Comparison of ENCODE assay signal across 18 mouse cellular contexts in genomic region chr12:85809726-85810125, GRCm38 (mm10). TPM values are rescaled to one million over a fixed set of nuclear protein-coding genes. Genes with fewer than 3 reads are reported as not detected.
A peak's percentile ranks its signal among the peaks of the same experiment; 100 is the strongest.
DNase-seq lines count a peak whose midpoint lies in the region; ATAC-seq and TF ChIP-seq lines count a peak whose summit lies in the region.
"Had no signal": no experiment of that assay in that cellular context is flagged by ENCODE, and none has a peak within 500 bp of the region (broad histone marks: within the 10 kb centered on the region; RNA-seq: fewer than 3 reads in every experiment).

No protein-coding gene starts in this region.

- WGBS in heart, embryonic 12.5 days, result 22% methylated on average over 6 of the region's 6 CpGs
- WGBS in lung, embryonic 14.5 days, result 18% methylated on average over 6 of the region's 6 CpGs
- 46% methylated on average over 6 of the region's 6 CpGs for WGBS in liver, embryonic 13.5 days (ENCODE audit: insufficient replicate concordance)
- 19% methylated on average over 6 of the region's 6 CpGs for WGBS in stomach, embryonic 15.5 days
- 80% methylated on average over 6 of the region's 6 CpGs for WGBS in forebrain, embryonic 12.5 days

- TF ChIP-seq CTCF in lung, embryonic 14.5 days (IDR thresholded peaks at IDR 0.05; ENCODE audit: low read depth), result no peak

- ATAC-seq in heart, embryonic 12.5 days (ENCODE audit: insufficient number of reproducible peaks, low FRiP score), result peak; percentile 77
- peak; percentile 31; the same call in 1 of the 2 replicates for ATAC-seq in lung, embryonic 14.5 days (ENCODE audit: insufficient read depth)
- 0 out of 2 replicates have a peak, but pooled peaks have one; percentile 46 for ATAC-seq in liver, embryonic 13.5 days (ENCODE audit: low read depth)
- peak; percentile 56; the same call in 1 of the 2 replicates for ATAC-seq in stomach, embryonic 15.5 days (ENCODE audit: insufficient read depth, low FRiP score, low read depth)
- ATAC-seq in forebrain, embryonic 12.5 days (ENCODE audit: low FRiP score), result no peak
- ATAC-seq: forebrain, embryonic 16.5 days; hindbrain, embryonic 16.5 days had no signal

- peaks cover 32% of the 10 kb centered on the region for H3K4me1 ChIP-seq in heart, embryonic 12.5 days (replicated peaks)
- no peaks in the 10 kb centered on the region; the same call in 1 of the 2 replicates for H3K4me1 ChIP-seq in lung, embryonic 14.5 days (ENCODE audit: insufficient read depth)
- peaks cover 14% of the 10 kb centered on the region for H3K4me1 ChIP-seq in liver, embryonic 13.5 days (replicated peaks)
- no peaks in the 10 kb centered on the region for H3K4me1 ChIP-seq in stomach, embryonic 15.5 days
- no peaks in the 10 kb centered on the region for H3K4me1 ChIP-seq in forebrain, embryonic 12.5 days
- H3K4me1 ChIP-seq: limb, embryonic 13.5 days had no signal

- no peaks in the 10 kb centered on the region for H3K27me3 ChIP-seq in heart, embryonic 12.5 days (replicated peaks)
- H3K27me3 ChIP-seq in lung, embryonic 14.5 days (ENCODE audit: insufficient read depth, low read length), result no peaks in the 10 kb centered on the region
- H3K27me3 ChIP-seq in liver, embryonic 13.5 days, result no peaks in the 10 kb centered on the region
- no peaks in the 10 kb centered on the region for H3K27me3 ChIP-seq in stomach, embryonic 15.5 days (replicated peaks)
- H3K27me3 ChIP-seq in forebrain, embryonic 12.5 days, result no peaks in the 10 kb centered on the region
- H3K27me3 ChIP-seq: limb, embryonic 13.5 days had no signal

- no peak overlapping the region for H3K9ac ChIP-seq in heart, embryonic 12.5 days
- H3K9ac ChIP-seq in lung, embryonic 14.5 days, result no peak overlapping the region
- no peak overlapping the region for H3K9ac ChIP-seq in liver, embryonic 13.5 days
- no peak overlapping the region for H3K9ac ChIP-seq in stomach, embryonic 15.5 days
- no peak overlapping the region for H3K9ac ChIP-seq in forebrain, embryonic 12.5 days
- H3K9ac ChIP-seq: limb, embryonic 13.5 days had no signal

- H3K36me3 ChIP-seq in heart, embryonic 12.5 days, result peaks cover 19% of the 10 kb centered on the region
- peaks cover 29% of the 10 kb centered on the region for H3K36me3 ChIP-seq in lung, embryonic 14.5 days (ENCODE audit: insufficient read depth)
- peaks cover 37% of the 10 kb centered on the region for H3K36me3 ChIP-seq in liver, embryonic 13.5 days
- H3K36me3 ChIP-seq in stomach, embryonic 15.5 days, result peaks cover 9% of the 10 kb centered on the region; the same call in 1 of the 2 replicates
- peaks cover 32% of the 10 kb centered on the region for H3K36me3 ChIP-seq in forebrain, embryonic 12.5 days (replicated peaks)

- no peak overlapping the region for H3K4me3 ChIP-seq in heart, embryonic 12.5 days
- no peak overlapping the region for H3K4me3 ChIP-seq in lung, embryonic 14.5 days (ENCODE audit: low read depth, low read length)
- H3K4me3 ChIP-seq in liver, embryonic 13.5 days (replicated peaks), result no peak overlapping the region
- no peak overlapping the region for H3K4me3 ChIP-seq in stomach, embryonic 15.5 days (replicated peaks)
- no peak overlapping the region for H3K4me3 ChIP-seq in forebrain, embryonic 12.5 days (replicated peaks)
- H3K4me3 ChIP-seq: erythroblast, embryonic 14.5 days; limb, embryonic 13.5 days had no signal

- no peaks in the 10 kb centered on the region for H3K9me3 ChIP-seq in heart, embryonic 12.5 days (replicated peaks)
- no peaks in the 10 kb centered on the region for H3K9me3 ChIP-seq in lung, embryonic 14.5 days (ENCODE audit: low read depth, low read length)
- H3K9me3 ChIP-seq in liver, embryonic 13.5 days (replicated peaks), result no peaks in the 10 kb centered on the region
- no peaks in the 10 kb centered on the region for H3K9me3 ChIP-seq in stomach, embryonic 15.5 days
- no peaks in the 10 kb centered on the region for H3K9me3 ChIP-seq in forebrain, embryonic 12.5 days
- H3K9me3 ChIP-seq: limb, embryonic 13.5 days had no signal

- peak overlapping the region; percentile 15 for H3K27ac ChIP-seq in heart, embryonic 12.5 days (ENCODE audit: poor library complexity, severe bottlenecking)
- H3K27ac ChIP-seq in lung, embryonic 14.5 days (ENCODE audit: low read depth), result no peak overlapping the region
- no peak overlapping the region for H3K27ac ChIP-seq in liver, embryonic 13.5 days
- no peak overlapping the region for H3K27ac ChIP-seq in stomach, embryonic 15.5 days
- no peak overlapping the region for H3K27ac ChIP-seq in forebrain, embryonic 12.5 days
- H3K27ac ChIP-seq: limb, embryonic 13.5 days had no signal

- no peak for DNase-seq in heart, adult 9 months (ENCODE audit: low spot score in 2 of 2)
- peak; percentile 60 for DNase-seq in lung, embryonic 14.5 days
- no peak for DNase-seq in lung, postnatal 4 days
- no peak for DNase-seq in liver, embryonic 13.5 days
- no peak for DNase-seq in spleen, postnatal 10 days (ENCODE audit: low spot score in 2 of 2)
- DNase-seq: adrenal gland, postnatal 36 days; cerebellum, adult 2 months; kidney, adult 8-10 months; kidney, postnatal 4 days; midbrain, embryonic 14.5 days; thymus, postnatal 14 days had no signal

- peak overlapping the region; percentile 31; the same call in 1 of the 2 replicates for H3K4me2 ChIP-seq in heart, embryonic 12.5 days
- no peak overlapping the region for H3K4me2 ChIP-seq in lung, embryonic 14.5 days
- no peak overlapping the region for H3K4me2 ChIP-seq in liver, embryonic 13.5 days
- no peak overlapping the region for H3K4me2 ChIP-seq in stomach, embryonic 15.5 days
- no peak overlapping the region for H3K4me2 ChIP-seq in forebrain, embryonic 12.5 days
- H3K4me2 ChIP-seq: limb, embryonic 13.5 days had no signal

RNA-seq across cellular contexts. Expression of gene Erg28, which starts 14.6 kb away (rescaled TPM):
- 80.6 and 81.3 TPM in 2 replicates for polyA plus RNA-seq in heart, embryonic 12.5 days (2016; fragmentation: Nextera tagmentation; extraction: Ambion mirVana)
- polyA plus RNA-seq in lung, embryonic 14.5 days (2014; fragmentation: Nextera tagmentation; extraction: Ambion mirVana), result 113 and 118 TPM in 2 replicates
- polyA plus RNA-seq in liver, embryonic 13.5 days (2015; fragmentation: Nextera tagmentation; extraction: Ambion mirVana), result 93.5 and 115 TPM in 2 replicates
- 128 and 132 TPM in 2 replicates for polyA plus RNA-seq in stomach, embryonic 15.5 days (2015; fragmentation: Nextera tagmentation; extraction: Ambion mirVana)
- 97.7 and 104 TPM in 2 replicates for polyA plus RNA-seq in forebrain, embryonic 12.5 days (2016; fragmentation: Nextera tagmentation; extraction: Ambion mirVana)

RNA-seq across cellular contexts. Expression of gene Ttll5, which starts 14.7 kb away (rescaled TPM):
- polyA plus RNA-seq in heart, embryonic 12.5 days (2016; fragmentation: Nextera tagmentation; extraction: Ambion mirVana), result 13.6 and 15.2 TPM in 2 replicates
- polyA plus RNA-seq in lung, embryonic 14.5 days (2014; fragmentation: Nextera tagmentation; extraction: Ambion mirVana), result 17.5 and 21.3 TPM in 2 replicates
- 5.0 and 6.4 TPM in 2 replicates for polyA plus RNA-seq in liver, embryonic 13.5 days (2015; fragmentation: Nextera tagmentation; extraction: Ambion mirVana)
- polyA plus RNA-seq in stomach, embryonic 15.5 days (2015; fragmentation: Nextera tagmentation; extraction: Ambion mirVana), result 12.4 and 13.0 TPM in 2 replicates
- polyA plus RNA-seq in forebrain, embryonic 12.5 days (2016; fragmentation: Nextera tagmentation; extraction: Ambion mirVana), result 12.3 and 17.3 TPM in 2 replicates
